Mouse (Mus musculus) stomach, postnatal 0 days (tissue): Measurements from ENCODE around the gene Chn1.

ENCODE experiments used
- CTCF ChIP-seq: IDR thresholded peaks from 2 replicates; pipeline ENCODE4 v1.5.1; 2016; ENCODE audit warnings: antibody characterized with exemption, low read depth, mild to moderate bottlenecking, moderate library complexity
- EP300 ChIP-seq: optimal IDR thresholded peaks from 2 replicates; pipeline ENCODE3; 2016; ENCODE audit warnings: antibody characterized with exemption

DNA sequence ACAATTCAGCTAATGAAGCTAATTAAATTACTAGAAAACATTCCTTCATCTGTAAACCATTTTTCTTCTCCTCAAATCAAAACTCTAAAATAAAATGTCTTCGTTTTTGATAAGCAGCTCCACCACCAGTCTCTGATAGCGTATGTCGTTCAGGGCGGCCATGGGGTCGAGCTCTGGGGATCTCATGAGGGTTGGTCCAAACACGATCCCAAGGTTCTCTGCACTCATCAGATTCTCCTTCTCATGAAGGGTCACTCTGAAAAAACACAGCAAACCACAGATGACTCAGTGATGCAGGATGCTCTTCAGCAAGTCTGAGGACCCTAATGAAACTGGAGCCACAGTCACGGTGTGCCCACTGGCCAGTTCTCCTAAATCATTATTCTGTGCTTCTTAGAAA, 162.2 kb downstream of the Chn1 start:
- TF ChIP-seq EP300 (no peak), CTCF (no peak)
